Mouse (Mus musculus): ENCODE measurements at regions not wholly inside any gene's neighbourhood (a gene's known extent, or its start where the extent isn't known, plus 50 kb on each side); places are given as distances from the start of the nearest gene placed in this dataset.
A peak's percentile ranks its signal among the peaks of the same experiment; 100 is the strongest.

DNA sequence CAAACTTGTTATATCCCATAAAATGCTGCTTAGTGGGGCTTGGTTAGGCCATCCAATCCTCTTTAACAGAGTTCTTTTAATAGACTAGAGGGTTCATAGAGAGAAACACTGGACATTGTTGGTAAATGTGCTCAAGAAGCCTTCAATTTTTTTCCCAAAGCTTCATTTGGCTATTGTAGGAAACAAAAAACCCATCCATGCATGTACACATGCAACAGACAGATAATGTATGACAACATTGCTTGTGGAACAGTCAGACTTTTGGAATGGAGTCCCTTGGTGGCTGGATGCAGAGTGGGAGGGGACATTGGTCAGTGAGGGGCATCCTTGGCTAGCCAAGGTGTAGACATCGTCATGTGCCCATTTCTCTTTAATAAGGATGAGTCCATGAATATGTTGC lies 588.8 kb upstream of the Nrp1 start:
- no peaks in the 10 kb centered on the region for H3K36me3 ChIP-seq (ENCODE audit: control insufficient read depth, insufficient read depth, low read length)
- H3K4me1 ChIP-seq (ENCODE audit: control insufficient read depth, insufficient read depth, low read length): no peaks in the 10 kb centered on the region
- no peaks in the 10 kb centered on the region for H3K27me3 ChIP-seq (ENCODE audit: control insufficient read depth, insufficient read depth, low read length)
- no peak overlapping the region for H3K9ac ChIP-seq (ENCODE audit: low read length)
- H3K4me2 ChIP-seq (ENCODE audit: low read depth, low read length): no peak overlapping the region
- no peaks in the 10 kb centered on the region for H3K9me3 ChIP-seq (replicated peaks; ENCODE audit: control insufficient read depth, low read length)
- WGBS: 90% methylated on average over 1 of the region's 1 CpGs
- H3K4me3 ChIP-seq (replicated peaks; ENCODE audit: low read length): no peak overlapping the region
- no peak for ATAC-seq (ENCODE audit: insufficient read depth, low FRiP score)
- no peak overlapping the region for H3K27ac ChIP-seq (ENCODE audit: low read length)

- Histone ChIP-seq H3K9ac (ENCODE audit: low read length) (no peak overlapping the region), H3K4me2 (ENCODE audit: low read depth, low read length) (no peak overlapping the region), H3K4me3 (replicated peaks; ENCODE audit: low read length) (no peak overlapping the region), H3K27ac (ENCODE audit: low read length) (no peak overlapping the region), H3K27me3 (ENCODE audit: control insufficient read depth, insufficient read depth, low read length) (no peaks in the 10 kb centered on the region), H3K9me3 (replicated peaks; ENCODE audit: control insufficient read depth, low read length) (no peaks in the 10 kb centered on the region), H3K4me1 (ENCODE audit: control insufficient read depth, insufficient read depth, low read length) (no peaks in the 10 kb centered on the region), H3K36me3 (ENCODE audit: control insufficient read depth, insufficient read depth, low read length) (no peaks in the 10 kb centered on the region)
- no peak for ATAC-seq (ENCODE audit: insufficient read depth, low FRiP score)
- 73% methylated on average over 1 of the region's 1 CpGs for WGBS
Measured at GRCm38 (mm10) chr8:127771781-127772180, 586.6 kb upstream of the Nrp1 start.

DNA sequence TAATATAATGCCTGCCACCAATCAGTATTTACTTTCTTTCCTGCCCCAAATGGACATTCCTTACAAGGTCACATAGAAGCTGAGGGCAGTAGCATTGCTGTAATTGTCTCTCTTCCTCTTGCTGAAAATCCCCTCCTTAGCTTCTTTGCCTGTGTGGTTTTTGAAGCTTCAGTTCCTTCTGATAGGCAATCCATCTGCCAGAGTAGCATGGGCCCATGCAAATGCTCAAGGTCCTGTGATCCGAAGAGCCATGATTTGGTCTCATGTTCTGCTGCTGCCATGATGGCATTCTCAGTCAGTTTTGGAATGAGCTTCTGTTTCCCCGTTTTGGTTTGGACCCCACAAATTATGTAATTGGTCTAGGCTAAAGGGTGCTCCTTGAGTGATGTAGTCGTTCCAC lies 586.0 kb upstream of the Nrp1 start:
- H3K9me3 ChIP-seq (replicated peaks; ENCODE audit: control insufficient read depth, low read length): no peaks in the 10 kb centered on the region
- H3K36me3 ChIP-seq (ENCODE audit: control insufficient read depth, insufficient read depth, low read length): no peaks in the 10 kb centered on the region
- H3K4me1 ChIP-seq (ENCODE audit: control insufficient read depth, insufficient read depth, low read length): no peaks in the 10 kb centered on the region
- no peak overlapping the region for H3K4me2 ChIP-seq (ENCODE audit: low read depth, low read length)
- H3K27ac ChIP-seq (ENCODE audit: low read length): no peak overlapping the region
- no peak overlapping the region for H3K9ac ChIP-seq (ENCODE audit: low read length)
- 88% methylated on average over 3 of the region's 3 CpGs for WGBS
- no peak overlapping the region for H3K4me3 ChIP-seq (replicated peaks; ENCODE audit: low read length)
- no peaks in the 10 kb centered on the region for H3K27me3 ChIP-seq (ENCODE audit: control insufficient read depth, insufficient read depth, low read length)
- no peak for ATAC-seq (ENCODE audit: insufficient read depth, low FRiP score)

- no peak for ATAC-seq (ENCODE audit: insufficient read depth, low FRiP score)
- Histone ChIP-seq H3K4me3 (replicated peaks; ENCODE audit: low read length) (no peak overlapping the region), H3K27me3 (ENCODE audit: control insufficient read depth, insufficient read depth, low read length) (no peaks in the 10 kb centered on the region), H3K4me1 (ENCODE audit: control insufficient read depth, insufficient read depth, low read length) (no peaks in the 10 kb centered on the region), H3K4me2 (ENCODE audit: low read depth, low read length) (no peak overlapping the region), H3K36me3 (ENCODE audit: control insufficient read depth, insufficient read depth, low read length) (no peaks in the 10 kb centered on the region), H3K9me3 (replicated peaks; ENCODE audit: control insufficient read depth, low read length) (no peaks in the 10 kb centered on the region), H3K9ac (ENCODE audit: low read length) (no peak overlapping the region), H3K27ac (ENCODE audit: low read length) (no peak overlapping the region)
- 89% methylated on average over 2 of the region's 2 CpGs for WGBS
Measured at GRCm38 (mm10) chr8:127772917-127773316, 585.5 kb upstream of the Nrp1 start.

GRCm38 (mm10) chr8:127774642-127775041 lies 583.8 kb upstream of the Nrp1 start:
- H3K4me1 ChIP-seq (ENCODE audit: control insufficient read depth, insufficient read depth, low read length): no peaks in the 10 kb centered on the region
- no peaks in the 10 kb centered on the region for H3K36me3 ChIP-seq (ENCODE audit: control insufficient read depth, insufficient read depth, low read length)
- no peak for ATAC-seq (ENCODE audit: insufficient read depth, low FRiP score)
- WGBS: 71% methylated on average over 9 of the region's 9 CpGs
- H3K4me2 ChIP-seq (ENCODE audit: low read depth, low read length): no peak overlapping the region
- no peak overlapping the region for H3K9ac ChIP-seq (ENCODE audit: low read length)
- H3K27me3 ChIP-seq (ENCODE audit: control insufficient read depth, insufficient read depth, low read length): no peaks in the 10 kb centered on the region
- H3K4me3 ChIP-seq (replicated peaks; ENCODE audit: low read length): no peak overlapping the region
- no peak overlapping the region for H3K27ac ChIP-seq (ENCODE audit: low read length)
- no peaks in the 10 kb centered on the region for H3K9me3 ChIP-seq (replicated peaks; ENCODE audit: control insufficient read depth, low read length)

DNA sequence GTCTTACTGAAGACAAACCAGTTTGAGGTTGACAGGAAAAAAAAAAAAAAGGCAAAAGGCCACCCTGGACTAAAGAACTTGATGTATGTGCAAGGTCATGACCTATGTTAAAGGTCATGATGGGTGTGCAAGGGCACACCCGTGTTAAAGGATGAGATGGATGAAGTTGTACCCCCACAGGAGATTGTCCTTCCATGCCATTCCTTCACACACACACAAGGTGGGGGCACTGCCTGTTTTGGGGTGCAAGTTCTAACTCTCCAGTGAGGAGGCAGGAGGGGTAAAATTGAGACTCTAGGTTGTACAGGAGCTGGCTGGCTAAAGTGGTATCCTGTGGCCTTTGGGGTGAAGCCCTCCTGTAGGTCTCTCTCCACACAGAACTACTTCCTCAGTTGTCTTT lies 583.2 kb upstream of the Nrp1 start:
- H3K27ac ChIP-seq (ENCODE audit: low read length): 0 out of 2 replicates have a peak overlapping the region, but pooled peaks have one; percentile 39
- WGBS: 3% methylated on average over 1 of the region's 1 CpGs
- H3K4me3 ChIP-seq (replicated peaks; ENCODE audit: low read length): no peak overlapping the region
- ATAC-seq (ENCODE audit: insufficient read depth, low FRiP score): no peak
- no peak overlapping the region for H3K9ac ChIP-seq (ENCODE audit: low read length)
- H3K4me2 ChIP-seq (ENCODE audit: low read depth, low read length): no peak overlapping the region
- no peaks in the 10 kb centered on the region for H3K4me1 ChIP-seq (ENCODE audit: control insufficient read depth, insufficient read depth, low read length)
- H3K27me3 ChIP-seq (ENCODE audit: control insufficient read depth, insufficient read depth, low read length): no peaks in the 10 kb centered on the region
- H3K36me3 ChIP-seq (ENCODE audit: control insufficient read depth, insufficient read depth, low read length): no peaks in the 10 kb centered on the region
- H3K9me3 ChIP-seq (replicated peaks; ENCODE audit: control insufficient read depth, low read length): no peaks in the 10 kb centered on the region

- Histone ChIP-seq H3K9ac (ENCODE audit: low read length) (no peak overlapping the region), H3K27me3 (ENCODE audit: control insufficient read depth, insufficient read depth, low read length) (no peaks in the 10 kb centered on the region), H3K9me3 (replicated peaks; ENCODE audit: control insufficient read depth, low read length) (no peaks in the 10 kb centered on the region), H3K4me3 (replicated peaks; ENCODE audit: low read length) (no peak overlapping the region), H3K4me1 (ENCODE audit: control insufficient read depth, insufficient read depth, low read length) (no peaks in the 10 kb centered on the region), H3K36me3 (ENCODE audit: control insufficient read depth, insufficient read depth, low read length) (no peaks in the 10 kb centered on the region), H3K4me2 (ENCODE audit: low read depth, low read length) (no peak overlapping the region), H3K27ac (ENCODE audit: low read length) (no peak overlapping the region)
- ATAC-seq (ENCODE audit: insufficient read depth, low FRiP score): no peak
- WGBS: 50% methylated on average over 7 of the region's 7 CpGs
Measured at GRCm38 (mm10) chr8:127775747-127776146, 582.7 kb upstream of the Nrp1 start.

GRCm38 (mm10) chr8:127778352-127779020 lies 579.9 kb upstream of the Nrp1 start:
- 44% methylated on average over 4 of the region's 4 CpGs for WGBS
- H3K4me1 ChIP-seq (ENCODE audit: control insufficient read depth, insufficient read depth, low read length): no peaks in the 10 kb centered on the region
- ATAC-seq (ENCODE audit: insufficient read depth, low FRiP score): no peak
- H3K4me2 ChIP-seq (ENCODE audit: low read depth, low read length): no peak overlapping the region
- no peaks in the 10 kb centered on the region for H3K27me3 ChIP-seq (ENCODE audit: control insufficient read depth, insufficient read depth, low read length)
- no peak overlapping the region for H3K27ac ChIP-seq (ENCODE audit: low read length)
- no peak overlapping the region for H3K4me3 ChIP-seq (replicated peaks; ENCODE audit: low read length)
- H3K9me3 ChIP-seq (replicated peaks; ENCODE audit: control insufficient read depth, low read length): no peaks in the 10 kb centered on the region
- H3K36me3 ChIP-seq (ENCODE audit: control insufficient read depth, insufficient read depth, low read length): no peaks in the 10 kb centered on the region
- no peak overlapping the region for H3K9ac ChIP-seq (ENCODE audit: low read length)

GRCm38 (mm10) chr8:127779021-127779689 lies 579.2 kb upstream of the Nrp1 start:
- Histone ChIP-seq H3K4me3 (replicated peaks; ENCODE audit: low read length) (no peak overlapping the region), H3K4me2 (ENCODE audit: low read depth, low read length) (no peak overlapping the region), H3K27me3 (ENCODE audit: control insufficient read depth, insufficient read depth, low read length) (no peaks in the 10 kb centered on the region), H3K9me3 (replicated peaks; ENCODE audit: control insufficient read depth, low read length) (no peaks in the 10 kb centered on the region), H3K36me3 (ENCODE audit: control insufficient read depth, insufficient read depth, low read length) (no peaks in the 10 kb centered on the region), H3K4me1 (ENCODE audit: control insufficient read depth, insufficient read depth, low read length) (no peaks in the 10 kb centered on the region), H3K9ac (ENCODE audit: low read length) (no peak overlapping the region), H3K27ac (ENCODE audit: low read length) (no peak overlapping the region)
- WGBS: 67% methylated on average over 7 of the region's 7 CpGs
- ATAC-seq (ENCODE audit: insufficient read depth, low FRiP score): no peak

Measured in stomach, embryonic 16.5 days (tissue).